Mouse (Mus musculus) midbrain, embryonic 16.5 days (tissue): ENCODE measurements around the gene Lrrn4cl. TPM values are rescaled to one million over a fixed set of nuclear protein-coding genes. Genes with fewer than 3 reads are reported as not detected.

Experiments
- ATAC-seq: fragments of 200-750 bp; cut with Nextera tagmentation; 2 replicates; pipeline ENCODE4 v1.8.0; 2017; ENCODE audit warnings: moderate TSS enrichment
- H3K27ac ChIP-seq: fragments of 300-500 bp; sonication (generic); 2 replicates; pipeline ENCODE4 v1.5.1; 2014; ENCODE audit warnings: mild to moderate bottlenecking, low read length, mixed read lengths
- H3K27me3 ChIP-seq: fragments of 300-500 bp; sonication (generic); 2 replicates; pipeline ENCODE4 v1.6.1; 2014; ENCODE audit warnings: low read depth, low read length, mixed read lengths; ENCODE audit not compliant: control insufficient read depth, insufficient read depth
- H3K36me3 ChIP-seq: fragments of 300-500 bp; sonication (generic); 2 replicates; pipeline ENCODE4 v1.6.1; 2014; ENCODE audit warnings: mild to moderate bottlenecking, low read length, moderate library complexity, mixed read lengths; ENCODE audit not compliant: control insufficient read depth, insufficient read depth
- H3K4me1 ChIP-seq: fragments of 300-500 bp; sonication (generic); 2 replicates; pipeline ENCODE4 v1.6.1; 2014; ENCODE audit warnings: mild to moderate bottlenecking, low read length, mixed read lengths; ENCODE audit not compliant: control insufficient read depth, insufficient read depth
- H3K4me2 ChIP-seq: fragments of 300-500 bp; sonication (generic); 2 replicates; pipeline ENCODE4 v1.6.1; 2014; ENCODE audit warnings: mild to moderate bottlenecking, low read length, mixed read lengths
- H3K4me3 ChIP-seq: fragments of 300-500 bp; sonication (generic); 2 replicates; pipeline ENCODE4 v1.5.1; 2014; ENCODE audit warnings: low read depth, mild to moderate bottlenecking, low read length, moderate library complexity, mixed read lengths
- H3K9ac ChIP-seq: fragments of 300-500 bp; sonication (generic); 2 replicates; pipeline ENCODE4 v1.6.1; 2014; ENCODE audit warnings: low read depth, low read length, mixed read lengths
- H3K9me3 ChIP-seq: fragments of 300-500 bp; sonication (generic); replicated peaks from 2 replicates; pipeline ENCODE4 v1.6.1; 2014; ENCODE audit warnings: mild to moderate bottlenecking, low read length, mixed read lengths; ENCODE audit not compliant: control insufficient read depth, poor library complexity, severe bottlenecking
- WGBS: fragments of 180-500 bp; shearing (Covaris S2); extraction: QIAGEN DNeasy Blood & Tissue Kit; methylation state at CpG from one replicate; pipeline ENCODE4 v1.1.7; 2014; 5-methylcytosine and 5-hydroxymethylcytosine counted together
- polyA plus RNA-seq: library from polyadenylated mRNA; unstranded; fragments of >200 nt; fragmentation: Nextera tagmentation; extraction: Ambion mirVana; gene quantifications from 2 replicates; pipeline ENCODE4 v1.2.1, GENCODE M21; 2015

Lrrn4cl gene
- polyA plus RNA-seq, 1 experiment from 2014 or later, result 0.92 TPM

DNA sequence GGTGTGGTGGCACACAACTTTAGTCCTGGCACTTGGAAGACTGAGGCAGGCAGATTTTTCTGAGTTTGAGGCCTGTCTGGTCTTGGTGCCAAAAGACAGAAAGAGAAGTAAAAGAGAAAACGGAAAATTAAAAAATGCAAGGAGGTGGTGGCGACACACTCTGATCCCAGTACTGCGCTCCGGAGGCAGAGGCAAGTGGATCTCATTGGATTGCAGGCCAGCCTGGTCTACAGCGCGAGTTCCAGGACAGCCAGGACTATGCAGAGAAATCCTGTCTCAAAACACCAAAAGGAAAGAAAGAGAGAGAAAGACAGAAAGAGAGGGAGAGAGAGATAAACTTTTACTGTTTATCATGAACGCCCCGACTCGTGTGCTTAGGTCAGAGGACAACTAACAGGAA is 20.3 kb downstream of the Lrrn4cl start:
- 61% methylated on average over 9 of the region's 9 CpGs for WGBS
- peak overlapping the region; percentile 97 for H3K9ac ChIP-seq
- peaks cover 12% of the 10 kb centered on the region for H3K4me1 ChIP-seq
- H3K27me3 ChIP-seq, result no peaks in the 10 kb centered on the region
- peak; percentile 61 for ATAC-seq
- peak overlapping the region; percentile 88 for H3K4me3 ChIP-seq
- peaks cover 6% of the 10 kb centered on the region; the same call in 1 of the 2 replicates for H3K36me3 ChIP-seq
- H3K4me2 ChIP-seq, result peak overlapping the region; percentile 55
- no peaks in the 10 kb centered on the region for H3K9me3 ChIP-seq
- H3K27ac ChIP-seq, result peak overlapping the region; percentile 81

DNA sequence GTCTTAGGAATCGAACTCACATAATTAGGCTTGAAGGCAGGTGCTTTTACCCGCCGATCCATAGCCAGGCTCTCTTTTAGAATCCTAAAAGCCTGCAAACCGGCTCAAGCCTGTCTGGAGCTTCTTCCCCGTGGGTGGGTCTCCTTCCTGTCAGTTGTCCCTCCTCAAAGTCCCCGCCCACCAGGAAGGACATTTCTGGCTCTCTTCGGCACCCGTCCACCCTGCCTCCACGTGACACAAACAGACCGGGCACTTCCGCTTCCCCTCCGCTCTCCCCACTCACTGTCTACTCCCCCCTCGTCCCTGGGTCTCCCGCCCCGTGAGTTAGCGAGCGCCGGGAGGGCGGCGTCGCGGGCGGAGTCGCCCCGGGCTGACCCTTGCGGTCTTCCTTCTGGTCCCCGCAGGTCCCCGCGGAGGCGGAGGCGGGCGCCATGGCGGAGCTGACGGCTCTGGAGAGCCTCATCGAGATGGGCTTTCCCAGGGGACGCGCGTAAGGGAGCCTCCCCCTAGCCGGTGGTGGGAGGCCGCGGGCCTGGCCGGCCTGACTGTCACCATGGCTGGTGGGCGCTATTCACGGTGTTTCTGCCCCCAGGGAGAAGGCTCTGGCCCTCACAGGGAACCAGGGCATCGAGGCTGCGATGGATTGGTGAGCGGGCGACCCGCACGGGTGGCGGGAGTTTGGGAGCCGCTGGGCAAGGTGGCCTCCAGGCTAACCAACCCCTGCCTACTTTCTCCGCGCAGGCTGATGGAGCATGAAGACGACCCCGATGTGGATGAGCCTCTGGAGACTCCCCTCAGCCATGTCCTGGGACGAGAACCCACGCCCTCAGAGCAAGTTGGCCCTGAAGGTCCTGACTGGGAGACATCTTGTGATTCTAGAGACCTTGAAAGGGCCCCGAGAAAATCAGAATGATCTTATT is 21.0 kb downstream of the Lrrn4cl start, which contains the start of gene Ubxn1:
Ubxn1 (plus strand) TSS at position 230 of the 920 bp plus-strand sequence.
- ATAC-seq, result peak; percentile 98
- peak within 1 kb of the TSS; percentile 95 for H3K4me2 ChIP-seq
- H3K27me3 ChIP-seq, result no peaks in the 10 kb centered on the region
- peaks cover 6% of the 10 kb centered on the region; the same call in 1 of the 2 replicates for H3K36me3 ChIP-seq
- H3K4me1 ChIP-seq, result peaks cover 12% of the 10 kb centered on the region
- H3K4me3 ChIP-seq, result peak within 1 kb of the TSS; percentile 88
- H3K27ac ChIP-seq, result peak within 1 kb of the TSS; percentile 81
- 1% methylated on average over 54 of the region's 59 CpGs for WGBS
- H3K9ac ChIP-seq, result peak within 1 kb of the TSS; percentile 97
- no peaks in the 10 kb centered on the region for H3K9me3 ChIP-seq

DNA sequence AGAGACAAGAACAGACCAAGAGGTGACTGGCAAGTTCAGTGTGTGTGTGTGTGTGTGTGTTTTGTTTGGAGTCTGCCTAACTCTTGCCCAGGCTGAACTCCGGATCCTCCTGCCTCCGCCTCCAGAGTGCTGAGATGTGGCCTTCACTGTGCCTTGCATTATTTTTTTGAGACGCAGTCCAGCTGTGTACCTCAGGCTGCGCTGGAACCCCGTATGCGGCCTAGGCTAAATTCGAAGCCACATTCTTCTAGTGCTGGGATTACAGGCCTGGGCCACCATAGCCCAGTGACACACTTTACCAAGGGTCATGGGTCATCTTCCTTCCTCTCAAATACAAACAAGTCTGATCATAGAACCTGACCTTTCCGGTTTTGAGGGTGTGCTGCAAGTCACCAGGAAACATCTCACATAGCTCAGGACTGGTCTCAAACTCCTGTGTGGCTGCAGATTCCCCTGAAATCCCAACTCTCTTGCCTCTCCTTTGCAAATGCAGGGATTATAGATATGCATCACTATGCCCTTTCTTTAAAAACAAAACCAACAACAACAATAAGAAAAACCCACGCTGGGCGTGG is 21.8 kb downstream of the Lrrn4cl start:
- no peaks in the 10 kb centered on the region for H3K9me3 ChIP-seq
- H3K4me1 ChIP-seq, result peaks cover 12% of the 10 kb centered on the region
- peaks cover 6% of the 10 kb centered on the region; the same call in 1 of the 2 replicates for H3K36me3 ChIP-seq
- 84% methylated on average over 10 of the region's 10 CpGs for WGBS
- H3K4me2 ChIP-seq, result peak overlapping the region; percentile 95
- no peak overlapping the region for H3K27ac ChIP-seq
- H3K27me3 ChIP-seq, result no peaks in the 10 kb centered on the region
- ATAC-seq, result 0 out of 2 replicates have a peak, but pooled peaks have one; percentile 9
- H3K9ac ChIP-seq, result peak overlapping the region; percentile 97
- H3K4me3 ChIP-seq, result peak overlapping the region; percentile 88

DNA sequence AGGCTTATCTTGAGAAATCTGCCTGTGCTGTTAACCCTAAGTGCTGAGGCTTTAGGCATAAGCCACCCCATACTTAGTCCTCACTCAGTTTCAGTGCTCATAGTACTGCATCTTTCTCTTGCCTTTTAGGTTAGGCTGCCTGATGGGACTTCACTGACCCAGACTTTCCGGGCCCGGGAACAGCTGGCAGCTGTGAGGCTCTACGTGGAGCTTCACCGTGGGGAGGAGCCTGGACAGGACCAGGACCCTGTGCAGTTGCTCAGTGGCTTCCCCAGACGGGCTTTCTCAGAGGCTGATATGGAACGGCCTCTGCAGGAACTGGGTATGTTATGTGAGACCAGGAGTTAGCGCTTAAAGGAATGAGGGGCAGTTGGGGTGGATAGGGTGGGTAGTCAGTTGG is 24.5 kb downstream of the Lrrn4cl start:
- Histone ChIP-seq H3K27me3 (no peaks in the 10 kb centered on the region), H3K9me3 (no peaks in the 10 kb centered on the region), H3K27ac (no peak overlapping the region), H3K4me3 (no peak overlapping the region), H3K9ac (no peak overlapping the region), H3K4me1 (peaks cover 20% of the 10 kb centered on the region), H3K36me3 (peaks cover 6% of the 10 kb centered on the region; the same call in 1 of the 2 replicates), H3K4me2 (no peak overlapping the region)
- WGBS, result 95% methylated on average over 7 of the region's 7 CpGs
- no peak for ATAC-seq

DNA sequence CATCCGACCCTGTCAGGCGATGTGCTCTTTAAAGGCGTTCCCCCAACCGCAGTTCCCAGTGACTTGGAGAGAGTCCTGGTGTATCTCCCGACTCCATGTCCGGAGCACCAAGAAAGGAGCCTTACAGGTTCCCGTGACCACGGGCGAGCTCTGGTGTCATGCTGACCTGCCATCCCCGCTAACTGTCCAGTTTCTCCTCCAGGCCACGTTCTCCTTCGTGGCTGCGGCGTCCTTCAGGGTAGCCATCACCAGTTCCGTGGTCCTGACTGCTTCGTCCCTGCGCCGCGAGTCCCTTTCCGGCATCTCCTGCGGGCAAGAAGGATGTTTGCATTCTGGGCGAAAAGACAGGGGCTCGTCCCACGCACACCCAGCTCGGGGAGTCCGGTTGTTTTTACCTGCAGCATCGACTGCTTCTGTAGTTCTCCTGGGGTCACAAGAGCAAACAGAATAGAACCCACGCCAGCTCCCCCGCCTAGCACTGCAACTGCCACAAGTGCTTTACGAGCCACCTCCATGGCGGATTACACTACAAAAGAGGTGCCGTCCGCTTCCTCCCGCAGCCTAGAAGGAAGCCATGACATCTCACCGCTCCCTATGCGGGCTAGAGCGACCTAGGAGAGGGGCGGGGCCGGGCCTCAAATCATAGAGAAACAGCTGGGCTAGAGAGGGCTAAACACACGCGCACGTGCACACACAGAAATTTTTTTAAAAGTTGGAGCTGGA is 29.9 kb downstream of the Lrrn4cl start, which contains the start of gene Uqcc3:
Uqcc3 (minus strand) TSS at position 613 of the 723 bp plus-strand sequence.
- Histone ChIP-seq H3K9ac (peak within 1 kb of the TSS; percentile 92), H3K4me2 (peak within 1 kb of the TSS; percentile 89), H3K27ac (peak within 1 kb of the TSS; percentile 85), H3K36me3 (no peaks in the 10 kb centered on the region; the same call in 1 of the 2 replicates), H3K4me1 (peaks cover 11% of the 10 kb centered on the region), H3K9me3 (no peaks in the 10 kb centered on the region), H3K27me3 (no peaks in the 10 kb centered on the region), H3K4me3 (peak within 1 kb of the TSS; percentile 77)
- ATAC-seq, result peak; percentile 97
- WGBS, result under 1% methylated on average over 42 of the region's 42 CpGs

DNA sequence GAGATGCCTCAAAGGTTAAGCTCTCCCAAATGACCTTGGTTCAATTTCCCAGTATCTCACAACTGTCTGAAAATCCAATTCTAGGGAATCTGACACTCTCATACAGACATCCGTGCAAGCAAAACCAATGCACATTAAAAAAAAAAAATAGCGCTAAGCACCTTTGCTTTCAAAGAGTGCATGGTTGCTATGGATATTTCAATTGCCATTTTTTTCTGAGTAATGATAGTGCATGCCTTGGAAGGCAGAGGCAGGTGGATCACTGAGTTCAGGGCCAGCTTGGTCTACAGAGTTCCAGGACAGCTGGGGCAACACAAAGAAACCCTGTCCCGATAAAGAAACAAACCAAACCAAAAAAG is 30.4 kb downstream of the Lrrn4cl start:
- WGBS, result 10% methylated on average over 3 of the region's 3 CpGs
- Histone ChIP-seq H3K36me3 (no peaks in the 10 kb centered on the region; the same call in 1 of the 2 replicates), H3K9ac (peak overlapping the region; percentile 92; the same call in 1 of the 2 replicates), H3K27ac (no peak overlapping the region), H3K9me3 (no peaks in the 10 kb centered on the region), H3K4me2 (peak overlapping the region; percentile 89), H3K4me3 (peak overlapping the region; percentile 77), H3K4me1 (peaks cover 11% of the 10 kb centered on the region), H3K27me3 (no peaks in the 10 kb centered on the region)
- ATAC-seq, result no peak

DNA sequence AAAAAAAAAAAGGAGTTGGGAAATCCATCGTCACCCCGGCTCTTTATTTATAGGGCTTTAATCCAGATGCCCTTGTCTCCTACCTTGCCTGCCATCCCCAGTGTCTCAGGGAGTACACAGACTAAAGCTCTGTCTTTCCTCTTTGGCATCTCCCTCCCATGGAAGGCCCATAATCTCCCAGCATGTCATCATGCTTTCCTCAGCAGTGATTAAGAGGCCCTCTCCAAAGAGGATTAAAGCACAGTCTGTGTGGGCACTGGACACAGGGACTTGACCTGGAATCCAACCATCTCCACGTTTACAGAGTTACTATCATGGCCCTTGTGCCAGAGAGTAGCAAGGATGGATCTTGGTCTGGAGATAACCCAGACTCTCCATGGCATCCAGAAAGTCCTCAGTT is 33.0 kb downstream of the Lrrn4cl start, which contains the start of the genes Lbhd1 and Gm49403:
Lbhd1 (plus strand) TSS at position 117 of the 400 bp plus-strand sequence.
Gm49403 (plus strand) TSS at position 315 of the 400 bp plus-strand sequence.
- Histone ChIP-seq H3K4me1 (peaks cover 23% of the 10 kb centered on the region), H3K9ac (no peak within 1 kb of the TSS), H3K4me2 (no peak within 1 kb of the TSS), H3K27ac (no peak within 1 kb of the TSS), H3K9me3 (no peaks in the 10 kb centered on the region), H3K36me3 (no peaks in the 10 kb centered on the region), H3K4me3 (no peak within 1 kb of the TSS), H3K27me3 (no peaks in the 10 kb centered on the region)
- no peak for ATAC-seq
- WGBS, result 54% methylated on average over 3 of the region's 3 CpGs

DNA sequence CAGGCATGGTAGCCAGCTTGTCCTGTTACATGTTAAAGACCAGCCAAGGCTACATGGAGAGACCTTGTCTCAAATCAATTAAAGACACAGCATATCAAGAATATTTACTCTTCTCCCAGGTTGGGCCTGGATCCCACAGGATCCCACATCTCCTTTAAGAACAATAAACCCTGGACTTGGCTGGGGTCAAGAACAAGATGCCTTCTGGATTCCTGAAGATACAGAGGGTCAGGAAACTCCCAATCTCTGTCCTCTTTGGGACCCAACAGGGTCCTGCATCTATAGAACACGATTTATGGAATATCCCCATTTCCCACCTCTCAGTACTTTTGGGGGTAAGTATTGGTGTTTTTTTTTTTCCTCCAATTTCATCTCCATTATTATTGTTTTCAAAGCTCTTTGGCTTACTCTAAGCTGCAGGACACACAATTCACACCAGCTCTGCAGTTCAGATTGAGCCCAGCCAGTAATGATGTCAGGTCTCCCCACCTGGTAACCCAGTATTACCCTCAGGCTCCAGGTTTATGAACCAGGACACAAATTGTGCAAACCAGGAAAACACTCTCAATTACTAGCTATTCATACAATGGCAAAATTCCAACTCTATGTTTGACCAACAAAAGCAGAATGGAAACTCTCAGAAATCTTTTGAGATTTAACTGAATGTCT is 36.5 kb downstream of the Lrrn4cl start:
- no peak overlapping the region for H3K4me3 ChIP-seq
- H3K4me1 ChIP-seq, result peaks cover 19% of the 10 kb centered on the region
- ATAC-seq, result no peak
- no peak overlapping the region for H3K4me2 ChIP-seq
- no peak overlapping the region for H3K27ac ChIP-seq
- 39% methylated on average over 1 of the region's 1 CpGs for WGBS
- H3K27me3 ChIP-seq, result no peaks in the 10 kb centered on the region
- H3K36me3 ChIP-seq, result no peaks in the 10 kb centered on the region
- no peaks in the 10 kb centered on the region for H3K9me3 ChIP-seq
- H3K9ac ChIP-seq, result peak overlapping the region; percentile 70; the same call in 1 of the 2 replicates
